12 mouse cellular contexts compared by ENCODE assay signal in genomic region chr5:142215981-142216380, GRCm38 (mm10).
DNase-seq lines count a peak whose midpoint lies in the region; ATAC-seq and TF ChIP-seq lines count a peak whose summit lies in the region.
"Had no signal": no experiment of that assay in that cellular context is flagged by ENCODE, and none has a peak within 500 bp of the region (broad histone marks: within the 10 kb centered on the region; RNA-seq: fewer than 3 reads in every experiment).

No protein-coding gene starts in this region.

- no peak overlapping the region for H3K27ac ChIP-seq in lung, postnatal 0 days (ENCODE audit: low read length)
- H3K27ac ChIP-seq: heart, embryonic 10.5 days had no signal

- no peak for ATAC-seq in lung, postnatal 0 days
- ATAC-seq: hindbrain, embryonic 16.5 days had no signal

- DNase-seq in heart, postnatal 10 days: peak; percentile 9 to 16
- no peak for DNase-seq in heart, postnatal 36 days
- DNase-seq in lung, postnatal 0 days (ENCODE audit: low spot score): peak; percentile 6
- DNase-seq in lung, adult 18-20 months: no peak
- peak; percentile 37 to 57 for DNase-seq in cerebellum, postnatal 25 days
- DNase-seq in layer of hippocampus, postnatal 10 days (ENCODE audit: low spot score in 2 of 2): peak; percentile 12 to 20
- no peak for DNase-seq in adrenal gland, postnatal 14 days
- no peak for DNase-seq in thymus, postnatal 0 days (ENCODE audit: low spot score)
- DNase-seq: lung, postnatal 14 days; right cerebral cortex, postnatal 25 days had no signal

- no peaks in the 10 kb centered on the region for H3K4me1 ChIP-seq in lung, postnatal 0 days (ENCODE audit: insufficient read depth, low read depth, low read length)

- no peak overlapping the region for H3K9ac ChIP-seq in lung, postnatal 0 days (replicated peaks; ENCODE audit: low read depth)

- intact Hi-C loops in heart, postnatal 10 days (cut with DNase I): loop anchor here (10.0 kb wide), 2 partner anchors 229 to 231 kb away; no protein-coding TSS in a partner anchor
- intact Hi-C loops in heart, postnatal 36 days (cut with DNase I): no loop called here

- no peak for TF ChIP-seq CTCF in lung, postnatal 0 days (IDR thresholded peaks at IDR 0.05)

- H3K4me3 ChIP-seq in lung, postnatal 0 days (ENCODE audit: low read depth, low read length): no peak overlapping the region
- H3K4me3 ChIP-seq: heart, embryonic 10.5 days had no signal

- H3K4me2 ChIP-seq in lung, postnatal 0 days (replicated peaks; ENCODE audit: low read depth, low read length): no peak overlapping the region

- H3K9me3 ChIP-seq in lung, postnatal 0 days (ENCODE audit: low read length): no peaks in the 10 kb centered on the region

- no peaks in the 10 kb centered on the region for H3K27me3 ChIP-seq in lung, postnatal 0 days (replicated peaks; ENCODE audit: insufficient read depth, low read length)

- no peak for TF ChIP-seq EP300 in lung, postnatal 0 days (IDR thresholded peaks at IDR 0.05)

- 67% methylated on average over 5 of the region's 5 CpGs for WGBS in lung, postnatal 0 days

- H3K36me3 ChIP-seq in lung, postnatal 0 days (ENCODE audit: insufficient read depth, low read length): no peaks in the 10 kb centered on the region
- H3K36me3 ChIP-seq: heart, embryonic 10.5 days had no signal

Comparison
In these comparisons a context has a peak if more than half of its experiments do, and no peak if none do; other contexts are left out.
1. DNase-seq: peak in heart, postnatal 10 days (2 of 2), lung, postnatal 0 days (single experiment), cerebellum, postnatal 25 days (2 of 2) and layer of hippocampus, postnatal 10 days (2 of 2); none in heart, postnatal 36 days (0 of 2), lung, adult 18-20 months (0 of 2), adrenal gland, postnatal 14 days (single experiment) and thymus, postnatal 0 days (single experiment).